ENCODE assay signal across 10 mouse cellular contexts in the genomic region with DNA sequence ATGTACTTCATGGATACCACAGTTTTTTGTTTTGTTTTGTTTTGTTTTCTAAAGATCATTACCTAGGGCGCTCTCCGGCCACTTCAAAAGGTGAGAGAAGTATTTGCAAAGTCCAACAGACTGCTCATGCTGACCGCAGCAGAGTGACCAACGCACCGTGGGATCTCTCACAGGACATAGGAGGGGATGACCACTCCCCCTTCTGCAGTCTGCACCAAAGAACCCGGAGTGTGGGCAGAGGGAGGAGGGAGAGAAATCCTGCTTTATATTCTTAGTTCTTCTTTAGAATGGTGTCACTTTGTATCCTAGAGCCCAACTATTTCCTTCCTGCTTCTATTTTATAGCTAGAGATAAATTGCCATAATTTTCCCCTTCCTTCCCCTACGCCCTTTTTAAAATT. TPM values are rescaled to one million over a fixed set of nuclear protein-coding genes. Genes with fewer than 3 reads are reported as not detected.
DNase-seq lines count a peak whose midpoint lies in the region; ATAC-seq and TF ChIP-seq lines count a peak whose summit lies in the region.
"Had no signal": no experiment of that assay in that cellular context is flagged by ENCODE, and none has a peak within 500 bp of the region (broad histone marks: within the 10 kb centered on the region; RNA-seq: fewer than 3 reads in every experiment).

No protein-coding gene starts in this region.

- TF ChIP-seq CTCF in kidney, postnatal 0 days (IDR thresholded peaks at IDR 0.05; ENCODE audit: low read depth): no peak
- no peak for TF ChIP-seq CTCF in layer of hippocampus, adult 2 months (conservative IDR thresholded peaks at IDR 0.05)

- no peak overlapping the region for H3K4me3 ChIP-seq in forebrain, embryonic 11.5 days (ENCODE audit: low read depth, low read length)
- H3K4me3 ChIP-seq in forebrain, embryonic 15.5 days: no peak overlapping the region
- H3K4me3 ChIP-seq in kidney, postnatal 0 days (replicated peaks; ENCODE audit: low read depth, low read length): no peak overlapping the region
- H3K4me3 ChIP-seq in hindbrain, embryonic 13.5 days: no peak overlapping the region
- no peak overlapping the region for H3K4me3 ChIP-seq in layer of hippocampus, adult 2 months

- no peak overlapping the region for H3K9ac ChIP-seq in forebrain, embryonic 11.5 days (ENCODE audit: low read length)
- no peak overlapping the region for H3K9ac ChIP-seq in forebrain, embryonic 15.5 days (replicated peaks)
- H3K9ac ChIP-seq in kidney, postnatal 0 days (ENCODE audit: low read depth, low read length): no peak overlapping the region
- no peak overlapping the region for H3K9ac ChIP-seq in hindbrain, embryonic 13.5 days

- H3K27ac ChIP-seq in forebrain, embryonic 11.5 days (ENCODE audit: low read depth, low read length): no peak overlapping the region
- no peak overlapping the region for H3K27ac ChIP-seq in forebrain, embryonic 15.5 days (replicated peaks)
- no peak overlapping the region for H3K27ac ChIP-seq in kidney, postnatal 0 days
- H3K27ac ChIP-seq in hindbrain, embryonic 13.5 days: no peak overlapping the region
- no peak overlapping the region for H3K27ac ChIP-seq in layer of hippocampus, adult 2 months
- H3K27ac ChIP-seq: stomach, postnatal 0 days had no signal

- peak overlapping the region; percentile 27; the same call in 1 of the 2 replicates for H3K4me2 ChIP-seq in forebrain, embryonic 11.5 days (ENCODE audit: low read depth, low read length, severe bottlenecking)
- no peak overlapping the region for H3K4me2 ChIP-seq in forebrain, embryonic 15.5 days (replicated peaks)
- H3K4me2 ChIP-seq in kidney, postnatal 0 days (ENCODE audit: low read length): peak overlapping the region; percentile 10; the same call in 1 of the 2 replicates
- H3K4me2 ChIP-seq in hindbrain, embryonic 13.5 days: peak overlapping the region; percentile 19; the same call in 1 of the 2 replicates

- no peaks in the 10 kb centered on the region for H3K36me3 ChIP-seq in forebrain, embryonic 11.5 days (ENCODE audit: control insufficient read depth, insufficient read depth, low read length)
- no peaks in the 10 kb centered on the region for H3K36me3 ChIP-seq in forebrain, embryonic 15.5 days
- H3K36me3 ChIP-seq in kidney, postnatal 0 days (ENCODE audit: insufficient read depth, low read length): no peaks in the 10 kb centered on the region
- H3K36me3 ChIP-seq in hindbrain, embryonic 13.5 days: no peaks in the 10 kb centered on the region

- 34% methylated on average over 7 of the region's 7 CpGs for WGBS in forebrain, embryonic 11.5 days
- WGBS in forebrain, embryonic 15.5 days: 34% methylated on average over 7 of the region's 7 CpGs
- 25% methylated on average over 7 of the region's 7 CpGs for WGBS in kidney, postnatal 0 days
- WGBS in hindbrain, embryonic 13.5 days: 39% methylated on average over 7 of the region's 7 CpGs

- DNase-seq in forebrain, embryonic 11.5 days (ENCODE audit: low spot score): no peak
- peak; percentile 49 for DNase-seq in kidney, postnatal 0 days (ENCODE audit: low spot score)
- no peak for DNase-seq in kidney, adult 18-20 months
- DNase-seq in layer of hippocampus, adult 2 months (ENCODE audit: low spot score in 2 of 2): no peak
- DNase-seq in gastrocnemius, postnatal 4 days (ENCODE audit: low spot score in 2 of 2): no peak

- H3K27me3 ChIP-seq in forebrain, embryonic 11.5 days (ENCODE audit: control insufficient read depth, insufficient read depth, low read length): no peaks in the 10 kb centered on the region
- H3K27me3 ChIP-seq in forebrain, embryonic 15.5 days: no peaks in the 10 kb centered on the region
- no peaks in the 10 kb centered on the region for H3K27me3 ChIP-seq in kidney, postnatal 0 days (ENCODE audit: insufficient read depth, low read length)
- H3K27me3 ChIP-seq in hindbrain, embryonic 13.5 days: 0 out of 2 replicates have a peak, but pooled peaks cover 3% of the 10 kb centered on the region

- no peaks in the 10 kb centered on the region for H3K4me1 ChIP-seq in forebrain, embryonic 11.5 days (replicated peaks; ENCODE audit: control insufficient read depth, insufficient read depth, low read length)
- peaks cover 12% of the 10 kb centered on the region for H3K4me1 ChIP-seq in forebrain, embryonic 15.5 days
- no peaks in the 10 kb centered on the region for H3K4me1 ChIP-seq in kidney, postnatal 0 days (replicated peaks; ENCODE audit: insufficient read depth, low read length)
- no peaks in the 10 kb centered on the region for H3K4me1 ChIP-seq in hindbrain, embryonic 13.5 days (replicated peaks)

- ATAC-seq in forebrain, embryonic 11.5 days (replicated peaks; ENCODE audit: low FRiP score): no peak
- no peak for ATAC-seq in forebrain, embryonic 15.5 days (replicated peaks)
- no peak for ATAC-seq in kidney, postnatal 0 days (replicated peaks; ENCODE audit: low FRiP score, low read depth)
- no peak for ATAC-seq in hindbrain, embryonic 13.5 days (ENCODE audit: low FRiP score)
- 0 out of 2 replicates have a peak, but pooled peaks have one; percentile 20 for ATAC-seq in megakaryocyte-erythroid progenitor cell, adult 5-6 weeks (replicated peaks; ENCODE audit: low FRiP score, low TSS enrichment, poor library complexity, severe bottlenecking)
- ATAC-seq: inflammation-experienced regulatory T-cells, adult 6 months had no signal

- H3K9me3 ChIP-seq in forebrain, embryonic 11.5 days (ENCODE audit: control insufficient read depth, low read length): no peaks in the 10 kb centered on the region
- no peaks in the 10 kb centered on the region for H3K9me3 ChIP-seq in forebrain, embryonic 15.5 days
- H3K9me3 ChIP-seq in kidney, postnatal 0 days (replicated peaks; ENCODE audit: low read length): no peaks in the 10 kb centered on the region
- H3K9me3 ChIP-seq in hindbrain, embryonic 13.5 days: no peaks in the 10 kb centered on the region

RNA-seq across cellular contexts. Expression of a gene that starts 48.4 kb away (rescaled TPM):
- polyA plus RNA-seq in forebrain, embryonic 11.5 days (2014; fragmentation: Nextera tagmentation; extraction: Ambion mirVana): 12.5 and 12.8 TPM in 2 replicates
- 12.1 and 13.9 TPM in 2 replicates for polyA plus RNA-seq in forebrain, embryonic 15.5 days (2015; fragmentation: Nextera tagmentation; extraction: Ambion mirVana)
- 7.2 and 8.7 TPM in 2 replicates for polyA plus RNA-seq in kidney, postnatal 0 days (2015; fragmentation: Nextera tagmentation; extraction: Ambion mirVana)
- polyA plus RNA-seq in hindbrain, embryonic 13.5 days (2015; fragmentation: Nextera tagmentation; extraction: Ambion mirVana): 7.1 and 7.8 TPM in 2 replicates
- total RNA-seq in megakaryocyte-erythroid progenitor cell, adult 5-6 weeks (2014; fragmentation: Nextera tagmentation): 5.3 and 8.5 TPM in 2 replicates
- 4.9 and 12.9 TPM in 2 replicates for total RNA-seq in megakaryocyte-erythroid progenitor cell, adult 5-6 weeks (2017)
- 1 to 10 TPM; 1.9 to 2.0 TPM for total RNA-seq in layer of hippocampus, adult 2 months (2021)
- total RNA-seq in gastrocnemius, postnatal 4 days (2021): 10 to 100 TPM; 17.7 to 19.1 TPM

RNA-seq across cellular contexts. Expression of a gene that starts 50.8 kb away (rescaled TPM):
- polyA plus RNA-seq in forebrain, embryonic 11.5 days (2014; fragmentation: Nextera tagmentation; extraction: Ambion mirVana): 0.87 and 1.1 TPM in 2 replicates
- polyA plus RNA-seq in forebrain, embryonic 15.5 days (2015; fragmentation: Nextera tagmentation; extraction: Ambion mirVana): 4.5 and 5.4 TPM in 2 replicates
- 2.0 and 2.4 TPM in 2 replicates for polyA plus RNA-seq in kidney, postnatal 0 days (2015; fragmentation: Nextera tagmentation; extraction: Ambion mirVana)
- polyA plus RNA-seq in hindbrain, embryonic 13.5 days (2015; fragmentation: Nextera tagmentation; extraction: Ambion mirVana): 6.8 and 7.2 TPM in 2 replicates
- total RNA-seq in megakaryocyte-erythroid progenitor cell, adult 5-6 weeks (2014; fragmentation: Nextera tagmentation): not detected in 2 replicates
- total RNA-seq in megakaryocyte-erythroid progenitor cell, adult 5-6 weeks (2017): not detected in 2 replicates
- 10 to 100 TPM; 17.5 to 19.7 TPM for total RNA-seq in layer of hippocampus, adult 2 months (2021)
- total RNA-seq in gastrocnemius, postnatal 4 days (2021): 1 to 10 TPM; 1.7 to 2.5 TPM
- polyA plus RNA-seq: inflammation-experienced regulatory T-cells, adult 6 months had no signal
